10 mouse cellular contexts compared by ENCODE assay signal in genomic region chr14:55085324-55086008, GRCm38 (mm10). TPM values are rescaled to one million over a fixed set of nuclear protein-coding genes. Genes with fewer than 3 reads are reported as not detected.
A peak's percentile ranks its signal among the peaks of the same experiment; 100 is the strongest.
DNase-seq lines count a peak whose midpoint lies in the region; ATAC-seq lines count a peak whose summit lies in the region.
"Had no signal": no experiment of that assay in that cellular context is flagged by ENCODE, and none has a peak within 500 bp of the region (broad histone marks: within the 10 kb centered on the region; RNA-seq: fewer than 3 reads in every experiment).

No protein-coding gene starts in this region.

- H3K9me3 ChIP-seq in forebrain, embryonic 11.5 days (ENCODE audit: control insufficient read depth, low read length) = no peaks in the 10 kb centered on the region
- no peaks in the 10 kb centered on the region for H3K9me3 ChIP-seq in neural tube, embryonic 14.5 days (ENCODE audit: control insufficient read depth, low read length)
- no peaks in the 10 kb centered on the region for H3K9me3 ChIP-seq in heart, embryonic 12.5 days (replicated peaks)

- no peak overlapping the region for H3K9ac ChIP-seq in forebrain, embryonic 11.5 days (ENCODE audit: low read length)
- H3K9ac ChIP-seq in neural tube, embryonic 14.5 days (replicated peaks; ENCODE audit: low read depth, low read length) = no peak overlapping the region
- H3K9ac ChIP-seq in heart, embryonic 12.5 days = no peak overlapping the region

- WGBS in forebrain, embryonic 11.5 days = 36% methylated on average over 9 of the region's 9 CpGs
- 13% methylated on average over 9 of the region's 9 CpGs for WGBS in neural tube, embryonic 14.5 days
- 56% methylated on average over 9 of the region's 9 CpGs for WGBS in heart, embryonic 12.5 days

- peak; percentile 47 for DNase-seq in ovary, adult 18-20 months (ENCODE audit: low spot score)
- no peak for DNase-seq in ovary, postnatal 14 days (ENCODE audit: low spot score)
- DNase-seq in forebrain, embryonic 11.5 days (ENCODE audit: low spot score) = no peak
- DNase-seq in kidney, adult 9 months = peak; percentile 84
- no peak for DNase-seq in heart, adult 9 months (ENCODE audit: low spot score in 2 of 2)
- no peak for DNase-seq in heart, adult 18-20 months

- no peaks in the 10 kb centered on the region for H3K27me3 ChIP-seq in forebrain, embryonic 11.5 days (ENCODE audit: control insufficient read depth, insufficient read depth, low read length)
- no peaks in the 10 kb centered on the region for H3K27me3 ChIP-seq in neural tube, embryonic 14.5 days (ENCODE audit: control insufficient read depth, insufficient read depth, low read length)
- H3K27me3 ChIP-seq in heart, embryonic 12.5 days (replicated peaks) = no peaks in the 10 kb centered on the region
- H3K27me3 ChIP-seq: Patski had no signal

- no peak overlapping the region for H3K4me3 ChIP-seq in forebrain, embryonic 11.5 days (ENCODE audit: low read depth, low read length)
- no peak overlapping the region for H3K4me3 ChIP-seq in neural tube, embryonic 14.5 days (ENCODE audit: low read depth, low read length)
- H3K4me3 ChIP-seq in heart, embryonic 12.5 days = no peak overlapping the region

- no peak overlapping the region for H3K27ac ChIP-seq in forebrain, embryonic 11.5 days (ENCODE audit: low read depth, low read length)
- H3K27ac ChIP-seq in neural tube, embryonic 14.5 days (ENCODE audit: low read depth, low read length) = peak overlapping the region; percentile 31; the same call in 1 of the 2 replicates
- no peak overlapping the region for H3K27ac ChIP-seq in heart, embryonic 12.5 days (ENCODE audit: poor library complexity, severe bottlenecking)
- H3K27ac ChIP-seq: macrophage had no signal

- no peaks in the 10 kb centered on the region for H3K36me3 ChIP-seq in forebrain, embryonic 11.5 days (ENCODE audit: control insufficient read depth, insufficient read depth, low read length)
- no peaks in the 10 kb centered on the region for H3K36me3 ChIP-seq in neural tube, embryonic 14.5 days (ENCODE audit: control insufficient read depth, insufficient read depth, low read length)
- H3K36me3 ChIP-seq in heart, embryonic 12.5 days = no peaks in the 10 kb centered on the region

- H3K4me1 ChIP-seq in forebrain, embryonic 11.5 days (replicated peaks; ENCODE audit: control insufficient read depth, insufficient read depth, low read length) = peaks cover 6% of the 10 kb centered on the region
- peaks cover 52% of the 10 kb centered on the region for H3K4me1 ChIP-seq in neural tube, embryonic 14.5 days (ENCODE audit: control insufficient read depth, insufficient read depth, low read length)
- peaks cover 42% of the 10 kb centered on the region for H3K4me1 ChIP-seq in heart, embryonic 12.5 days (replicated peaks)

- no peak overlapping the region for H3K4me2 ChIP-seq in forebrain, embryonic 11.5 days (ENCODE audit: low read depth, low read length, severe bottlenecking)
- peak overlapping the region; percentile 15; the same call in 1 of the 2 replicates for H3K4me2 ChIP-seq in neural tube, embryonic 14.5 days (ENCODE audit: low read depth, low read length)
- no peak overlapping the region for H3K4me2 ChIP-seq in heart, embryonic 12.5 days

- ATAC-seq in forebrain, embryonic 11.5 days (replicated peaks; ENCODE audit: low FRiP score) = peak; percentile 74
- peak; percentile 50 for ATAC-seq in neural tube, embryonic 14.5 days (ENCODE audit: low read depth)
- ATAC-seq in heart, embryonic 12.5 days (ENCODE audit: insufficient number of reproducible peaks, low FRiP score) = no peak
- ATAC-seq: Patski had no signal

RNA-seq across cellular contexts. Expression of gene Zfhx2, which starts 6.7 kb away (rescaled TPM):
- 15.9 TPM in 2 replicates for polyA plus RNA-seq in forebrain, embryonic 11.5 days (2014; fragmentation: Nextera tagmentation; extraction: Ambion mirVana)
- 23.9 and 27.3 TPM in 2 replicates for polyA plus RNA-seq in neural tube, embryonic 14.5 days (2014; fragmentation: Nextera tagmentation; extraction: Ambion mirVana)
- polyA plus RNA-seq in heart, embryonic 12.5 days (2016; fragmentation: Nextera tagmentation; extraction: Ambion mirVana) = 4.4 and 4.5 TPM in 2 replicates
- total RNA-seq in heart, adult 18-20 months (2021) = 1 to 10 TPM; 4.5 to 5.0 TPM

RNA-seq across cellular contexts. Expression of gene Thtpa, which starts 9.1 kb away (rescaled TPM):
- 28.6 and 31.1 TPM in 2 replicates for polyA plus RNA-seq in forebrain, embryonic 11.5 days (2014; fragmentation: Nextera tagmentation; extraction: Ambion mirVana)
- 29.3 and 32.0 TPM in 2 replicates for polyA plus RNA-seq in neural tube, embryonic 14.5 days (2014; fragmentation: Nextera tagmentation; extraction: Ambion mirVana)
- 14.3 and 14.8 TPM in 2 replicates for polyA plus RNA-seq in heart, embryonic 12.5 days (2016; fragmentation: Nextera tagmentation; extraction: Ambion mirVana)
- total RNA-seq in heart, adult 18-20 months (2021) = 10 to 100 TPM; 11.3 to 12.9 TPM

RNA-seq across cellular contexts. Expression of gene Ap1g2, which starts 20.9 kb away (rescaled TPM):
- 13.9 and 14.8 TPM in 2 replicates for polyA plus RNA-seq in forebrain, embryonic 11.5 days (2014; fragmentation: Nextera tagmentation; extraction: Ambion mirVana)
- polyA plus RNA-seq in neural tube, embryonic 14.5 days (2014; fragmentation: Nextera tagmentation; extraction: Ambion mirVana) = 5.4 and 7.0 TPM in 2 replicates
- polyA plus RNA-seq in heart, embryonic 12.5 days (2016; fragmentation: Nextera tagmentation; extraction: Ambion mirVana) = 8.7 and 9.8 TPM in 2 replicates
- total RNA-seq in heart, adult 18-20 months (2021) = 1 to 10 TPM; 3.3 to 8.3 TPM

RNA-seq across cellular contexts. Expression of gene Jph4, which starts 31.3 kb away (rescaled TPM):
- polyA plus RNA-seq in forebrain, embryonic 11.5 days (2014; fragmentation: Nextera tagmentation; extraction: Ambion mirVana) = 2.9 and 3.7 TPM in 2 replicates
- polyA plus RNA-seq in neural tube, embryonic 14.5 days (2014; fragmentation: Nextera tagmentation; extraction: Ambion mirVana) = 36.2 and 41.3 TPM in 2 replicates
- 0.09 and 0.18 TPM in 2 replicates for polyA plus RNA-seq in heart, embryonic 12.5 days (2016; fragmentation: Nextera tagmentation; extraction: Ambion mirVana)
- under 1 TPM in 1 of 2 experiments, not detected in 1; 0.08 TPM for total RNA-seq in heart, adult 18-20 months (2021)
- polyA plus RNA-seq: macrophage had no signal

Comparison
In these comparisons a context has a peak if more than half of its experiments do, and no peak if none do; other contexts are left out.
1. DNase-seq: peak in ovary, adult 18-20 months (single experiment) and kidney, adult 9 months (single experiment); none in ovary, postnatal 14 days (single experiment), forebrain, embryonic 11.5 days (single experiment), heart, adult 9 months (0 of 2) and heart, adult 18-20 months (0 of 2).